Mouse (Mus musculus): ENCODE results near the gene Shc3. TPM values are rescaled to one million over a fixed set of nuclear protein-coding genes. Genes with fewer than 3 reads are reported as not detected.

Shc3 gene
- polyA plus RNA-seq, 1 experiment: 0.16 TPM

- Histone ChIP-seq H3K27me3 (ENCODE audit: control insufficient read depth, insufficient read depth, insufficient read length) (peaks cover 5% of the 10 kb centered on the region), H3K79me2 (ENCODE audit: control insufficient read depth, insufficient read depth) (no peaks in the 10 kb centered on the region), H3K36me3 (ENCODE audit: control insufficient read depth, insufficient read depth) (no peaks in the 10 kb centered on the region), H3ac (ENCODE audit: control insufficient read depth, insufficient read length, low read depth) (no peak overlapping the region), H3K4me3 (ENCODE audit: insufficient read depth, poor library complexity, severe bottlenecking) (no peak overlapping the region), H3K79me3 (ENCODE audit: low read depth) (no peaks in the 10 kb centered on the region)
- TF ChIP-seq USF1 (IDR thresholded peaks at IDR 0.05; ENCODE audit: low read depth) (no peak), FOSL1 (IDR thresholded peaks at IDR 0.05; ENCODE audit: insufficient read depth, low read length, poor library complexity, severe bottlenecking) (no peak), CEBPB (IDR thresholded peaks at IDR 0.05; ENCODE audit: low read depth) (no peak), MYOD1 (IDR thresholded peaks at IDR 0.05; ENCODE audit: control insufficient read depth, insufficient read length, low read depth) (no peak)
Observed at GRCm38 (mm10) chr13:51602764-51603163, 33.5 kb upstream of the Shc3 start.

DNA sequence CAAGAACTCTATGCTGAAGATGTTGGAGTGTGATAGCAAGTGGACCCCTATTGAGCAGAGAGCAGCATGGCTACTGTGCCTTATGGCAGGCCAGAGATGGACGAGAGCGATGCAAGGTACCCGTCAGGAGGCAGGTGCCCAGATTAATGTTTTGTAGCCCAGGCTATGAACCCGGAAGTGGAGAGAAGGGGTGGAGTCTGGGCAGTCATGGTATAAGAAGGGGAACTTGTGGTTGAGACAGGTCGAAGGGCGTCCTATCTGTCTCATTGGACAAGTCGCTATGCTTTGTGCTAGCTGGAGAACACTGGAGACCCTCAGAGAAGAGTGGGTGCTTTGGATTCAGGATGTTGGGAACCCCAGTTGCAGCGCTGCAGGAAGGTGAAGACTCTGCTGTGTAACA is 30.9 kb upstream of the Shc3 start:
- no peak for TF ChIP-seq CTCF (IDR thresholded peaks at IDR 0.05; ENCODE audit: control insufficient read depth, insufficient read depth, insufficient read length)
- no peak for TF ChIP-seq FOSL1 (IDR thresholded peaks at IDR 0.05; ENCODE audit: insufficient read depth, low read length, poor library complexity, severe bottlenecking)
- no peak for TF ChIP-seq MYOG (IDR thresholded peaks at IDR 0.05; ENCODE audit: control insufficient read depth, extremely low read depth, insufficient read length)
- TF ChIP-seq USF1 (IDR thresholded peaks at IDR 0.05; ENCODE audit: low read depth): no peak
- no peak for TF ChIP-seq CEBPB (IDR thresholded peaks at IDR 0.05; ENCODE audit: low read depth)
- TF ChIP-seq MYOD1 (IDR thresholded peaks at IDR 0.05; ENCODE audit: control insufficient read depth, insufficient read length, low read depth): no peak
- TF ChIP-seq MAX (IDR thresholded peaks at IDR 0.05): no peak
- H3K36me3 ChIP-seq (ENCODE audit: control insufficient read depth, insufficient read depth): no peaks in the 10 kb centered on the region
- no peaks in the 10 kb centered on the region for H3K27me3 ChIP-seq (ENCODE audit: control insufficient read depth, insufficient read depth, insufficient read length)
- no peak overlapping the region for H3K4me3 ChIP-seq (ENCODE audit: insufficient read depth, poor library complexity, severe bottlenecking)
- H3K79me3 ChIP-seq (ENCODE audit: low read depth): no peaks in the 10 kb centered on the region
- no peak overlapping the region for H3ac ChIP-seq (ENCODE audit: control insufficient read depth, insufficient read length, low read depth)
- no peaks in the 10 kb centered on the region for H3K79me2 ChIP-seq (ENCODE audit: control insufficient read depth, insufficient read depth)

DNA sequence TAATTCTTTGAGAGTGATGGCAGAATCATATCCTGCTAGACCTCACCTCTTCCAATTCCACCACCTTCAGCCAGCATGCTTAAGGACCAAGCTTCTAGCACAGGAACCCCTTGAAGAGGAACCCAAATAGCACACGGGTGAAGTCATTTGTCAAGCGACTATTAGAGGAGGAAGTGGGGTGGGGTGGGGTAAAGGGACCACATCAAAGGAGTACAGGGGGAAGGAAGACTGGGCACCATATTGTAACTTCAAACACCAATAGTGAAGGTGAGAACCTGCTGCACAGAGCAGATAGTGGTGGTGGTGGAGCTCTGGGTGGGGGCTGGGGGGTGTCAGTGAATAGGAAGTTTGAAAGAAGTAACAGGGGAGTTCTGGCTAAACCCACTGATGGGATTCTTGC is 28.8 kb upstream of the Shc3 start:
- Histone ChIP-seq H3K4me3 (ENCODE audit: insufficient read depth, poor library complexity, severe bottlenecking) (no peak overlapping the region), H3K36me3 (ENCODE audit: control insufficient read depth, insufficient read depth) (no peaks in the 10 kb centered on the region), H3ac (ENCODE audit: control insufficient read depth, insufficient read length, low read depth) (no peak overlapping the region), H3K79me3 (ENCODE audit: low read depth) (no peaks in the 10 kb centered on the region), H3K79me2 (ENCODE audit: control insufficient read depth, insufficient read depth) (no peaks in the 10 kb centered on the region), H3K27me3 (ENCODE audit: control insufficient read depth, insufficient read depth, insufficient read length) (peaks cover 5% of the 10 kb centered on the region)
- TF ChIP-seq MAX (IDR thresholded peaks at IDR 0.05) (no peak), MYOG (IDR thresholded peaks at IDR 0.05; ENCODE audit: control insufficient read depth, extremely low read depth, insufficient read length) (no peak), CTCF (IDR thresholded peaks at IDR 0.05; ENCODE audit: control insufficient read depth, insufficient read depth, insufficient read length) (no peak), MYOD1 (IDR thresholded peaks at IDR 0.05; ENCODE audit: control insufficient read depth, insufficient read length, low read depth) (no peak), FOSL1 (IDR thresholded peaks at IDR 0.05; ENCODE audit: insufficient read depth, low read length, poor library complexity, severe bottlenecking) (no peak), CEBPB (IDR thresholded peaks at IDR 0.05; ENCODE audit: low read depth) (no peak), USF1 (IDR thresholded peaks at IDR 0.05; ENCODE audit: low read depth) (no peak)

- TF ChIP-seq CTCF (IDR thresholded peaks at IDR 0.05; ENCODE audit: control insufficient read depth, insufficient read depth, insufficient read length): no peak
- no peak for TF ChIP-seq MAX (IDR thresholded peaks at IDR 0.05)
- no peak for TF ChIP-seq FOSL1 (IDR thresholded peaks at IDR 0.05; ENCODE audit: insufficient read depth, low read length, poor library complexity, severe bottlenecking)
- no peak for TF ChIP-seq MYOD1 (IDR thresholded peaks at IDR 0.05; ENCODE audit: control insufficient read depth, insufficient read length, low read depth)
- TF ChIP-seq USF1 (IDR thresholded peaks at IDR 0.05; ENCODE audit: low read depth): no peak
- TF ChIP-seq CEBPB (IDR thresholded peaks at IDR 0.05; ENCODE audit: low read depth): no peak
- TF ChIP-seq MYOG (IDR thresholded peaks at IDR 0.05; ENCODE audit: control insufficient read depth, extremely low read depth, insufficient read length): no peak
- Histone ChIP-seq H3K79me3 (ENCODE audit: low read depth) (no peaks in the 10 kb centered on the region), H3K79me2 (ENCODE audit: control insufficient read depth, insufficient read depth) (no peaks in the 10 kb centered on the region), H3K4me3 (ENCODE audit: insufficient read depth, poor library complexity, severe bottlenecking) (no peak overlapping the region), H3ac (ENCODE audit: control insufficient read depth, insufficient read length, low read depth) (no peak overlapping the region), H3K27me3 (ENCODE audit: control insufficient read depth, insufficient read depth, insufficient read length) (peaks cover 5% of the 10 kb centered on the region), H3K36me3 (ENCODE audit: control insufficient read depth, insufficient read depth) (no peaks in the 10 kb centered on the region)
Observed at GRCm38 (mm10) chr13:51595404-51595803, 26.2 kb upstream of the Shc3 start.

- no peak for TF ChIP-seq CEBPB (IDR thresholded peaks at IDR 0.05; ENCODE audit: low read depth)
- no peak for TF ChIP-seq CTCF (IDR thresholded peaks at IDR 0.05; ENCODE audit: control insufficient read depth, insufficient read depth, insufficient read length)
- TF ChIP-seq FOSL1 (IDR thresholded peaks at IDR 0.05; ENCODE audit: insufficient read depth, low read length, poor library complexity, severe bottlenecking): no peak
- TF ChIP-seq MAX (IDR thresholded peaks at IDR 0.05): no peak
- TF ChIP-seq MYOG (IDR thresholded peaks at IDR 0.05; ENCODE audit: control insufficient read depth, extremely low read depth, insufficient read length): no peak
- no peak for TF ChIP-seq MYOD1 (IDR thresholded peaks at IDR 0.05; ENCODE audit: control insufficient read depth, insufficient read length, low read depth)
- no peak for TF ChIP-seq USF1 (IDR thresholded peaks at IDR 0.05; ENCODE audit: low read depth)
Observed at GRCm38 (mm10) chr13:51594656-51595311, 25.6 kb upstream of the Shc3 start.

DNA sequence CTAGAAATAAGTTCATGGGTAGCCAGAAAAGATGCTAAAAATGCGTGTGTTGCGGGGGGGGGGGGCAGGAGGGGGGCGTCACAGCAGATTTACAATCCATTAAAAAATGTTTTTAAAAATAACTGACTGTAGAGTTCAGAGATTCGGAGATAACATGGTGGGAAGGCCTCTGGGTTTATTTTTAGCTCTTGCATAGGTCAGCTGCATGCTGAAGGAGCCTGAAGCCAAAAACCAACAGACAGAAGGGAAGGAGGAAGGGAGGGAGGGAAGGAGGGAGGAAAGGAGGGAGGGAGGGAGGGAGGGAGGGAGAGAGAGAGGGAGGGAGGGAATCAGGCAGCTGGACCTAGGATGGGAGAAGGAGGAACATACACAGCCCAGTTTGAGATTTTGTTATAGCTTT is 18.8 kb upstream of the Shc3 start:
- H3ac ChIP-seq (ENCODE audit: control insufficient read depth, insufficient read length, low read depth): no peak overlapping the region
- no peaks in the 10 kb centered on the region for H3K36me3 ChIP-seq (ENCODE audit: control insufficient read depth, insufficient read depth)
- H3K4me3 ChIP-seq (ENCODE audit: insufficient read depth, poor library complexity, severe bottlenecking): no peak overlapping the region
- TF ChIP-seq MYOD1 (IDR thresholded peaks at IDR 0.05; ENCODE audit: control insufficient read depth, insufficient read length, low read depth) (no peak), FOSL1 (IDR thresholded peaks at IDR 0.05; ENCODE audit: insufficient read depth, low read length, poor library complexity, severe bottlenecking) (no peak), CEBPB (IDR thresholded peaks at IDR 0.05; ENCODE audit: low read depth) (no peak)
- no peaks in the 10 kb centered on the region for H3K27me3 ChIP-seq (ENCODE audit: control insufficient read depth, insufficient read depth, insufficient read length)
- no peaks in the 10 kb centered on the region for H3K79me2 ChIP-seq (ENCODE audit: control insufficient read depth, insufficient read depth)
- H3K79me3 ChIP-seq (ENCODE audit: low read depth): no peaks in the 10 kb centered on the region

More at GRCm38 (mm10) chr13:51594656-51595311, 25.6 kb upstream of the Shc3 start:
- Histone ChIP-seq H3ac (ENCODE audit: control insufficient read depth, insufficient read length, low read depth) (no peak overlapping the region), H3K36me3 (ENCODE audit: control insufficient read depth, insufficient read depth) (no peaks in the 10 kb centered on the region), H3K27me3 (ENCODE audit: control insufficient read depth, insufficient read depth, insufficient read length) (peaks cover 5% of the 10 kb centered on the region), H3K79me3 (ENCODE audit: low read depth) (no peaks in the 10 kb centered on the region), H3K79me2 (ENCODE audit: control insufficient read depth, insufficient read depth) (no peaks in the 10 kb centered on the region), H3K4me3 (ENCODE audit: insufficient read depth, poor library complexity, severe bottlenecking) (no peak overlapping the region)

Data from C2C12 (cell line).